Mouse (Mus musculus) E14TG2a.4 (cell line): ENCODE measurements around the gene Ralgps1.

Experiments used
- CTCF ChIP-seq: conservative IDR thresholded peaks from 2 replicates; pipeline ENCODE4 v1.5.1; 2014; ENCODE audit warnings: low read length
- NANOG ChIP-seq: IDR thresholded peaks from 2 replicates; pipeline ENCODE4 v1.6.1; 2014; ENCODE audit warnings: borderline replicate concordance, low read length, mixed read lengths

DNA sequence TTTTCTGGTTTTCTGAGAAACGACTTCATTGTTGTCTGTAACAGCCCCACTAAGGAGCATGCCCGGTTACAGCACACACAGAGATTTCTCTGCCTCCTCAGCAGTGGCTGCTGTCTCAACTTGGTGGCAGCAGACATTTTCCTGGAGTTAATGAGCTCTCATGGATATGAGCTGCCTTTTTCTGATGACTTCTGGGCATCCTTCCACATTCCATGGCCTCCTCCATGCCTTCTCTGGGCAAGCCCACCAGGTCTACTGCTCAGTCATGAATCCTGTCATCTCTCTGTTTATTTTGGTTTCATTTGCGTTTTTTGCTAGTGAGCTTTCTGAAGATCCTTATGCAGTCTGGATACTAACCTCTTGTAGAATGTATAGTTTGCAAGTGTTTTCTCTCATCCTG lies 45.9 kb downstream of the Ralgps1 start:
- TF ChIP-seq NANOG: no peak
- no peak for TF ChIP-seq CTCF
